Mouse (Mus musculus) embryonic fibroblast, embryonic 13.5 days (primary cell): ENCODE measurements around the gene Gm3099.
"Not testable (repeated sequence)": the region's sequence is repeated elsewhere in the genome, so short reads cannot be mapped to it uniquely, and the experiment has no call there.

ENCODE experiments used
- CTCF ChIP-seq: IDR thresholded peaks from 2 replicates; pipeline ENCODE4 v1.5.1; 2011; ENCODE audit warnings: mild to moderate bottlenecking, control low read depth, low read length, moderate library complexity, borderline replicate concordance; ENCODE audit not compliant: insufficient read depth
- POLR2A ChIP-seq: IDR thresholded peaks from 2 replicates; pipeline ENCODE4 v1.6.1; 2011; ENCODE audit warnings: low read depth, mild to moderate bottlenecking, control low read depth, low read length, moderate library complexity

DNA sequence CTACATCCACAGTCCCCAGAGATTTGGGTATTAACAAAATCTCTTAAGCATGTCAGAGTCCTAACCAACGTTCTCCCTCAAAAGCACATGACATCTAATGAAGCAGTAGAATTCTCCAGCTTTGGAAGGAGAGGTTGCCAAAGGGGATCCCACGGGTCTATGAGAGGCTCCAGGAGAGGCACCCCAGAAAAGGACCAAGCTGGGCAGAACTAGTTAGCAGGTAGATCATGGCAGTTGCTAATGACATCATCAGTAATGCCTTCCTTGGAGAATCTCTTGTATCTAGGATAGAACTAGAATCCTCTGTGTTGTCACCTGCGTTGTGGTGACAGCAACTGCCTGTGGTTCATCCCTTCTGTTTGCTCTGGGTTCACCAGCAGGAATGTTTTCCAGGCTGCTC is at the start of gene Gm3099:
- TF ChIP-seq POLR2A, CTCF: not testable (repeated sequence)
